Mouse (Mus musculus): ENCODE results near the gene Nol12.

The Nol12 gene

DNA sequence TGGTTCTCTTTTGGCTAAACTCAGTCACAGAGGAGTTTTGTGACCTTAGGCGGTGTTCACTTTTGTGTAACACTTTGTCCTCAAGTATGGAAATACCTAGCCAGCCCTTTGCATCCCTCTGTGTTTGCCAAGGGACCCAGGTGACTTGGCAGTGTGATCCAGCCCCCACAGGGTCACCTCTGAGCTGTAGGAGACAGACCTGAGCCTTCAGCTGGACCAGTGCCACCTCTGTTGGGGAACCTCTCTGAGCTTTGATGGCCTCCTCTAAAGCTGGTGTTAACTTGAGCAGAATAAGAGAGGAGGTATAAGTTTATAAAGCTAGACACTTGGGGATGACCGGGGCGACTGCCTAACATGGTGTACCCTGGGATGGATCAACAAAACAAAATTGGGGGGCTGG, 14.2 kb downstream of the Nol12 start:
- no peak for DNase-seq

DNA sequence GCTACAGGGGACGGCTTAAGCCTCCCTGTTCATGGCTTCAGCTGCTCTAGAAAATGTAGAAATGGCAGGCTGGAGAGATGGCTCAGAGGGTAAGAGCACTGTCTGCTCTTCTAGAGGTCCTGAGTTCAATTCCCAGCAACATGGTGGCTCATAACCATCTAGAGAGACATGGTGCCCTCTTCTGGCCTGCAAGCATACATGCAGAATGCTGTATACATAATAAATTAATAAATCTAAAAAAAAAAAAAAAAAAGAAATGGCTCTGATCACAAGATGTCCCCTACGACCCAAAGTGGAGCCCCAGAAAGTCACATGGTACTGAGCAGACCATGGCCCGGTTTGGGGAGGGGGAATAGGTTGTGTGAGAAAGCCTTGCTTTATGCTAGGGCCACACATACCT, 20.9 kb downstream of the Nol12 start:
- no peak for DNase-seq

DNA sequence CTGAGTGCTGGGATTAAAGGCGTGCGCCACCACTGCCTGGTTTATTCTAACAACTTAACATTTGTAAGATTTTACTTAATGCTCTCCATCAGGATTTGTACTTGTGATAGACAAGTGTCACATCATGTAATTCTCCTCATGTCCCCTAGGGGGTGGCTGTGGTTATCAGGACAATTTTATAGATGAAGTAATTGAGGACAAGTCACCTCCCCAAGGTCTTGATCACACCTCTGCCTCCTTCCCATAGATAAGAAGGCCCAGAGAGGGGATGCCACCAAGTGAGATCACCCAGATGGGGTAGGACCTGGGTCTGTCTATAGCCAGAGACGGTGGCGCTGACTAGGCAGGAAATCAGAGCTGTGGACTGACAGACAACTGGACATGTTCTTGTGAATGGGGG, 21.6 kb downstream of the Nol12 start:
- peak in 1 of 2 experiments; percentile 49 for DNase-seq

DNA sequence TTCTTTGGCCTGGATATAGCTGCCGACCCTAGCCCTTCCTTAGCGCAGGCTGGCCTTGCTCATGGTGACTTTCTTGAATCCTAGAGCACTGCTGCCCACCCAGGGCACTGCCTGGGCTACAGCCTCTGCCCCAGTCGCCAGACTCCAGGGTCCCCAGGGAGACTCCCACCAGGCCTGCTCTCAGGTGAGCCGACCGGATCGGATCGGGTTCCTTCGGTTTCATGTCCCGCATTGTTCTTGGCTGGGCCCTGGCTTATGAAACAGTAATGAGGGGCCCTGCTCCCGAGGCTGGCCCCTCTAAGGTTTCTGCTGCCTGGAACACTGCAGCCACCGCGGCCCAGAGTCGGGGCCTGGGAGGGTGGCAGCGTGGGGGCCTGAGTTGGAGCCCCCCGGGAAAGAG, 22.3 kb downstream of the Nol12 start:
- no peak for DNase-seq

DNA sequence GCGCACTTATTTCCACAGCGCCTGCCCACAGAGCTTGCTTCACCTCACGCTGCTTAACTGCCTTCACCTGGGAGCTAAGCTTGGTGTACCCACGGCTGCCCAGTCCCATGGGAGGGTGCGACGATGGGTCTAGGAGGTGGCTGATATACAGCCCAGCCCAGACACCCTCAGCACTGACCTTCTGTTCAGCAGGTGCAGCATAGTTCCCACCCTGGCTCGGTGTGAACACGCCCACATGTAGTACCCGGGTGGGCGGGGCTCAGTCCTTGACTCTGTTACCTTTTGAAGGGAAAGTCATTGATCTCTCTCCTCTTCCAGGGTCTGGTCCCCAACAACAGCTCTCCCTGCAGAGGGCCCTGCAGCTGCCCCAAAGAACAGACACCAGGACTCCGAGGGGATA, 24.8 kb downstream of the Nol12 start:
- DNase-seq = no peak

DNA sequence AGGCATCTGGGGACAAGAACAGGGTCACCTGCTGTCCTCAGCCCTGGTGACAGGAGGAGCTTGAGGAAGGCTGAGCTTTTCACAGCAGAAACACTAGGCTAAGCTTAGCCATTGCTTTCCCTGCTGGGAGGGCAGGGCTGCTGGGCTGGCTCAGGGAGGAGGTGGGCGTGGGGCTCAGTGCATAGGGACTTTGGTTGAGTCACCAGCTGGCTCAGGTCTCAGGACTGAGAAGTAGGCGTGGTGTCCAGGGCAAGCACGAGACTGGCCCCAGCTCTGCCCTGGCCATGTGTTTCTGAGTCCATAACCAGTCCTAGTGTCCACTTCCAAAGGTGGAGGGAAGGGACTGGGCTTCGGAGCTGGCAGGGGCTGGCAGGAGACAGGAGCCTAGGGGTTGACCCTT, 25.4 kb downstream of the Nol12 start:
- DNase-seq = no peak

DNA sequence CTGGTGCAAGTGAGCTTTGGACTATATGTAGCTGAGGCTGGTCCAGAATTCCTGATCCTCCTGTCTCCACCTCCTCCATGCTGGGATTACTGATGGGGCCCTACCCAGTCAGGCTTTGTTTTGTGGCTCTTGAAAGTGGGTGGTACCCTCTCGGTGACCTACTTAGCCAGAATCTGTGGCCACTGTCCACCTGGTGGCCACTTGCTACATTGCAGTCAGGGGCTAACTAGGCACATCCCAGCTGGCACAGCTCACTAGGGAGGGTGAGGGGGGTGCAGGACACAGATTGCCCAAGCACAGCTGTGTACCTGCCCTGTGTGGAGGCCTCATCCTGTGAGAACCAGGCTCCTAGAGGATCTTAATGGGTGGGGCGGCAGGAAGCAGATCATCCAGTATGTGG, 28.2 kb downstream of the Nol12 start:
- peak; percentile 84 to 87 for DNase-seq

DNA sequence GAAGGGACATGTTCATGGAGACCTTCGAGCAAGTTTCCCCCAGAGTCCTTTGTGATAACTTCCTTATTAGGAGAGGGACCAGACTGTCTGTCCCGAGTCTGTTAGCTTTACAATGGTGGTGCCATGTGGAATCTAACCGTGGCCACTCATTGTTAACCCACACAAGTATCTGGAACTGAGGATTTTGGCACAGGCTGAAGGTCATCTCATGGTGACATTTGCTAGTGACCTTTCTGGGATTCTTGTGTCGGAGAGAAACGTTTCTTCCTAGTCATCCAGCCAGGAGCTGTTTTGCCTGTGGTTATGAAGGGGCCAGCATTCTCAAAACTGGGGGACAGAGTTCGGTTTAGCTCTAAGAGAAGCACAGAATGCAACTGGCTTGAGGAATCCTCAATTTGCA, 36.9 kb downstream of the Nol12 start:
- no peak for DNase-seq

DNA sequence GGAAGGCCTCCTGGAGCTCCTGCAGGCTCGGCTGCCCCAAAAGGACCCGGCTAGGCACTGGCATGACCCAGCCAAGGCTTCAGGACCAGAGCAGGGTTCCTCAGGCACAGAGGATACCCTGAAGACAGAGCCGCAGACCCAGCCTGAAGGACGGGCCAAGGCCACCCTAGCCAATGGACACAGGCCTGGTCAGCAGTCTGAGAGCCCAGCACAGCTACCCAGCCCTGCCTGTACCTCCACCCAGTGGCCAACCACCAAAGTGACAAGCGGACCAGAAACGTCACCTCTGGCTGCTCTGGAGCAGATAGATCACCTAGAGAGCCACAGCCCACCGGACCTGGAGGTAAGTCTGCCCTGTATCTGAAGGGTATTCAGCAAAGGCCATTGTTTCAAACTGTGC, 39.2 kb downstream of the Nol12 start:
- peak in 1 of 2 experiments; percentile 33 for DNase-seq

DNA sequence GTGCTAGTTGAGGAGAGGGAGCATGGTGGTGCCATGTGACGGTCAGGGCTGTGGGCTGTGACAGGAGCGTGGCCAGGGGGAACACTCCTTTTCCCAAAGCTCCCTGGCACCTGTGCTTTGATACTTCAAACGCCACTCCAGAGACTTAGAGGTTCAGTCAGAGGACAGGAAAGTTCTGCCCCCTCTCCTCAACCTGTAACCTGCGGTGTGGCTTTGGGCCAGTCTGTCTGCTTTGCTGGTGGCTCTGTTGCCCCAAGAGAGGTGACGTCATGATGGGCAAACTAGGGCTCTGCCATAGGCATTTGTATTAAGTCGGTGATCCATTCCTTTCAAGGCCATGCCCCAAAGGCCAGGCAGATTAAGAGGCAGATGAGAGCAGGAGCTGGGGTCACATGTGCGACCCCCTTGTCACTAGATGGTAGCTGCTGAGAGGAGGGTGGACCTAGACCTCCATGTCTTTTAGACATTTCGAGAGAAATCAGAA, 43.0 kb downstream of the Nol12 start:
- DNase-seq = no peak

DNA sequence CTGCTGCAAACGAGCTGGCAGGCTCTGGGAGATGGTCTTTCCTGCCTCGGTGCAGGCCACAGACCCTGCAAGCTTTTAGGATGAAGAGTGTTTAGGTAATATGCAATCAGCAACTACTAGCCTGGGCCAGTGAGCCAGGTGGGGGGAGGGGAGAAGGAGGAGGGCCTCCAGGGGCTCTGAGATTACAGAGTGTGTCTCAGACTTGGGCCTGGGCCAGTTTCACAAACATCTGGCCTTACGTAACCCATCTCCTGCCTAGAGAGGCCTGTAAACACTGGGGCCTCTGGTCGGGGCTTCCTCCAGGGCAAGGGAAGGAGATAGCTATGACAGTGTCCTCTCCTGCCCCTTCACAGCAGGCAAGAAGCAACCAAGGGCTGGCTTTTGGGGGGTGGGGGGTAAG, 44.1 kb downstream of the Nol12 start:
- no peak for DNase-seq

DNA sequence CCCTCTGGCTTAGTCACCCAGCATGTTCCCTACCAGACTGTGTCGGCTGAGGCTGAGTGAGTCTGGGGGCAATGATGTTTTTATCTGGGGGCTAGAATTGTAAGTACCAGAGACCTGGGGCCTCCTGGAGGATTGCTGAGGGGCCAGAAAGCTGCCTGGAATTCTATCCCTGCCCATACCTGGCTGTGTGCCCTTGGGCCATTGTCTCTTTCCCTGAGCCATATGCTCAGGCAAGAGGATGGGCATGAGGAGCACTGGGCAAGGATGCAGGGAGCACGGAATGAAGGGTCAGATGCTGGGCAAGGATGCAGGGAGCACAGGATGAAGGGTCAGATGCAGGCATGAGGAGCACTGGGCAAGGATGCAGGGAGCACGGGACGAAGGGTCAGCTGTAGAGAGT, 45.4 kb downstream of the Nol12 start:
- DNase-seq = peak; percentile 54 to 69

DNA sequence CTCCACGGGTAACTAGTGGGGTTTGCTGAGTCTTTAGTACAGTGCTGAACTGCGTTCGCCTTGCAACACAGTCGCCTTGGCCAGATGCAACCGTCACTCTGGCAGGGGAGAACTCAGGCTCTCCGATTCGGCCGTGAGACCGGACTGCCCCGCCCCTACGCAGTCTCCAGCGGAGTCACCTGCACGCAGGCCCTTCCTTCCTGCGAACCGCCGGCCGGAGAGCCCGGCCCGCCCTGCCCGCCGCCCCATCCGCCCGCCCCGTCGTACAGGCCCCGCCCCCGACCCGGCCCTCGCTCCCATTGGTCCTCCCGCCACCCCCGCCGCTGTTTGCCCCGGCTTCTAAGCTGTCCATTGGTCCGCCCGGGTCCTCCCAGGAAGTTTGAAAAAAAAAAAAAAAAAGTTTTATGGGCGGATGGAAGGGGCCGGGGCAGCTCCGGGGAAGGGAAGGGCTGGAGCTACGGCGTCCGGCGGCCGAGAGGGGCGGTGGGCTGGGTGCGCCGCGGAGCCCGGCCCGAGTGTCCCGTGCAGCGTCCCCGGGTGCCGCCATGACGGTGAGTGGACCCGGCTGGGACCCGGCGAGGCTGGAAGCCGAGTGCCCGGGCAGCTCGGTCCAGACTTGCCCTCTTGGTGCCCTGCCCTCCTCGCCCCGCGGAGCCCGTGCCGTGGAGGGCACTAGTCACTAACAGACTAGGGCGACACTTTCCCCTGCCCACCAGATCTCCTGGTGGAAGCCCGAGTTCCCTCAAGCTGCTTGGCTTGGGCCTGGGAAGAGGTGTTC, 48.1 kb downstream of the Nol12 start:
- peak; percentile 69 to 82 for DNase-seq

DNA sequence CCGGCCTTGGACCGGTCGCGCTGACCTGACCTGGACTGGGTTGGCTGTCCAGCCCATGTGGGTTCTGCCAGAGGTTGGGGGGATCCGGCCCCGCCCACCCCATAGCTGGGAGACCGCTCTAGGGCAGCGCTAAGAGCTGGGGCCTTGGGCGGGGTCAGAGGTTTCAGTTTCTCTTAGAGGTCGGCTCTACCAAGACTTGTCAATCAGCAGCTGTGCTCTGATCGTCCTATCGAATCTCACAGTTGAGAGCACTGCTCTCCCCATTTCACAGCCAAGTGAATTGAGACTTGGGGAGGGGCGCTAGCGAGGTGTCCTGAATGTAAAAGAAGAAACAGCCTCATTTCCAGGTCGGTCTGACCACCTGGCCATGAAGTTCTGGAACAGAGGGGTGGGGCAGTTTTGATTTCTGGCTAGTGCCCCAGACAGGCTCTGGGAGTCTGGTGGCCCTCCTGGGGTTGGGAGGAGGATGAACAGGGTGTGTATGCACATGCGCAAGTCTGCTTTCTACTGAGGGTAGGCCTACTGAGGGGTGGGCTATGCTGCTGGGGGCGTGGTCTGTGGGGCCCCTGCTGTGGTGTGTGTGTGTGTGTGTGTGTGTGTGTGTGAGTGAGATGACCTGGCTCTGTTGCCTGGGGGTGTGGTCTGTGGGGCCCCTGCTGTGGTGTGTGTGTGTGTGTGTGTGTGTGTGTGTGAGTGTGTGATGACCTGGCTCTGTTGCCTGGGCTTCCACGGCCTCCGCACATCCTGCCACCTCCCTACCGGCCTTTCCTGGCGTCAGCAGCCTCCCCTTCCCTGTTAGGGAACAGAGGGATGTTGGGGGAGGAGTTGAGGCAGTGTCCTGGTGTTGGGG, 48.9 kb downstream of the Nol12 start:
- DNase-seq = no peak

DNA sequence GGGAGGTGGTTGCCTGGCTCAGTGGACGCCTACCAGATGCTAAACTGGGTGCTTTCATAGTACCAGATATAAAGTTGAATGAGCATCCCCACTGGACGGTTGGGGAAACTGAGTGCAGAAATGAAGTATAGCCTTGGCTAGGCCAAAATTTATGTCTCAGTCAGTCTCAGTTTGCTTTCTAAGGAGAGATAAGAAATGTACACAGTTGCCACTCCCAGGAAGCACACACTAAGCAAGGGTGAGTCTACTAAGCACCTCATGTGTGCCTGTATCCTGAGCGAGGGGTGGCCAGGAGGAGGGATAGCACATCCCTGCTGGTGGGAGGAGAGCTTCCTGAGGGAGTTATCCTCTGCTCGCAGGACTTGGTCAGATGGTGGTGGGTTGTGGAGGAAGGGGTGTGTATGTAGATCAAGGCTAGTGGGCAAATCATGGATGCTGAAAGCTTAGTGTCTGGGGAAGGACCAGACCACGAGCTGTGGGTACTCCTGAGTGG, 49.6 kb downstream of the Nol12 start:
- DNase-seq = no peak

DNA sequence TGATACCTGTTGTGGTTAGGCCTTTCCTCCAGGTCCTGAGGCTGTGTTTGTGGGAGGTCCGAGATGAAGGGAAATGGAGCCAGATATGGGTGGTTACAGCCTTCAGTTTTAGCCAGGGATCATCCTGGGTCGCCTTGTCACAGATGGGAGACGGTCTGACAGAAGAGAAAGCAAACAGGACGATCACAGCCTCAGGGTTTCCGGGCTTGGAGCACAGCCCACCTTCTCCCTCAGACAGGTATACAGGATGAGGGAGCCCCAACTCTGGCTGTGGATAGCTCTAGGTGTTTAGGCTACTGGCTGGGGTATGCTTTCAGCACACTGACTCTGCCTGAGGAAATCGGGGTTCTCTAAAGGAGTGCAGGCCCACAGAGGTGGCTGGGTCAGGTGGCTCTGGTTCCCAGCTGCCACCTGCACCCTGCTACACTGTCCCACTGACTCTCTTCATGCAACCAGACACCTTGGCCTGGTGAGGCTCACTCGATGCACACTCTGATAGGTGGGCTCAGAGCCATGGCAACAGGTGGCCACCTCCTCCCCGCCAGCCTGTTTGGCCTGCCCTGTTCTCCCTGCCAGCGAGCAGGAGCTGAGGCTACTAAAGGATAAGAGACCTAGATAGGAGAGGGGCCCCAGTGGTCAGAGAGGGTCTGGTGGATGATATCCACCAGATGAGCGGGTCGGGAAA, 51.9 kb downstream of the Nol12 start:
- DNase-seq = peak; percentile 72 to 81

DNA sequence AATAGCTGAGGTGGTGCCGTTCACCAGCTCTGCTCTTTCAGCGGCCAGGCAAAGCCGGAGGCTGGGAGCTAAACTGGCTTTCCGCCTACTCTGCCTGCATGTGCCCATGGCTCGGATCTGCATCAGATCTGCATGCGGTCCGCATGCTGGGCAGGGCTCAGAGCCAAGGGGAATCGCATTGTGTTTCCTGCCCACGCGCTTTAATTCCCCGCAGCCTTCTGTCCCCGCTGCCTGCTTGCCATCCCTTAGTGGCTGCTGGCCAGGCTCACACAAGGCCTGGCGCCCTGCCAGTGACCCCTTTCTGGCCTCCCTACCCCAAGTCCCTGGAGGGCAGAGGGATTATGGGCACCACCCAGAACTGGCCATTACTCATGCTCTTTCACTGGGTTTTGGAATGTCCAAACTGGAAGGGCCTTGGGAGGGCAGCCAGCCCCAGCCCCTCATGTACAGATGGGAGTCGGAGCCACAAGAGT, 53.8 kb downstream of the Nol12 start:
- DNase-seq = peak; percentile 99

DNA sequence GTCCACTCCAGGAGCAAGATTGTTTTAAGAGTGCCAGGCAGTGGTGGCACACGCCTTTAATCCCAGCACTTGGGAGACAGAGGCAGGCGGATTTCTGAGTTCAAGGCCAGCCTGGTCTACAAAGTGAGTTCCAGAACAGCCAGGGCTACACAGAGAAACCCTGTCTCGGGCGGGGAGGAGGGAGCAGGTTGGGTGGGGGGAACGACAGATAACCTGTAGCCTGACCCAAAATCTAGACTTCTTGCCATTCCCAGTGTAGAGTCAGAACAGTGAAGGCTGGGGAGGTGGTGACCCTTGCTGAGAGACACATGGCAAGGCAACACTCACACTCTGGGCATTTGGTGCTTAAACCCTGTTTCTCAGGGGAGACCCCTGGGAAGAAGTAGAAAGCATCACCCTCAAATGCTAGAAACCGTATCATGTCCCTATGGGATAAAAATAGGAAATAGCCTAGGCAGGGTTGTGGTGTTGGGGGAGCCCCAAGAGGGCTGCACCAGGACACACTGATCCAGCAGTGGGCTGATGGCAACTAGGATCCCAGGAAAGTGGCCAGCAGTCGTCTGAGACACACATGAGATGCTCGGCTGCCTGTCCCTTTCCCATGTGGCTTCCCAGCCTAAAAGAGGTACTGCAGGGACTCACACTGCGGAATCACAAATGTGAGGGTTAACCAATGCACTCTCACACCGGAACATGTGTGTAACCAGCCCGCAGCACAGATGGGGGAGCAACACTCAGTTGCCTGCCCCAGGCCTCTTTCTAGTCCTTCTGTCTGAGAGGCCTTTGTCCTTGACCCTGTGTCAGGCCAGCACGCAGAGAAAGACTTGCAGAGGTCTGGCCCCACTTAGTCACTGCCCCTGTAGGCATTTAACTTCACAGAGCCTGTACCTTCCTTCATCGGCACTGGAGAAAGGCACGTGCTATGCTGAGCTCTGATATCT, 54.7 kb downstream of the Nol12 start:
- no peak for DNase-seq

DNA sequence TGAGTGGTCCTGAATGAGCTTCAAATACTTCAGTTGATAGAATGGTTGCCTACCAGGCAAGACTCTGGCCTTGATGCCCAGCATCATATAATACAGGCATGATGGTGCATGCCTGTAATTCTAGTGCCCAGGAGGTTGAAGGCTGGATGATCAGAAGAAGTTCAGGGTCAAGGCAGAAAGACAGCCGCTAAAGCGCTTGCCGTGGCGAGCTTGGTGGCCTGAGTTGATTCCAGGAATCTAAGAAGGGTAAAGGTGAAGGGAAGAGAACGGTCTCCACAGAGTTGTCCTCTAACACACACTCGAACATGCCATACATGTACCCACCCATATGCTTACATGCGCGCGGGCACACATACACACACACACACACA, 55.3 kb downstream of the Nol12 start:
- DNase-seq = no peak

DNA sequence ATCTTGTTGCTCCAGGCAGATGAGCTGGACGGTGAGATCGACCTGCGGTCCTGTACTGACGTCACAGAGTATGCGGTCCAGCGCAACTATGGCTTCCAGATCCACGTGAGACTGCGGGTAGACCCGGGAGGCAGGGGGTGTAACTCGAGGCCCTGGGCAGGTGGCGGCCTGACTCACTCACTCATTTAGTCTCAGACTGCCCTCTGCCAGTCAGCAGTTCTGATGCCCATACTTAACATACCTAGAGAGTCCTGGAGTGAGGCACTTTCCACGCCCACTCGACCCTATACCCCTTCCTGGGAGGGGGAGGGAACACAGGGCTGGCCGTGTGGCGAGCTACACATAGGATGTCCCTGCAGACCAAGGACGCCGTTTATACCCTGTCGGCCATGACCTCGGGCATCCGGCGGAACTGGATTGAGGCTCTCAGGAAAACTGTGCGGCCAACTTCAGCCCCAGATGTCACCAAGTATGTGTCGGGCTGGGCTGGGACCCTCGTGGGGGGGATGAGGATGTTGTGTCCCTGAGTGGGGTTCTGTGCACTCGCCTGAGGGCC, 56.3 kb downstream of the Nol12 start:
- DNase-seq = no peak

DNA sequence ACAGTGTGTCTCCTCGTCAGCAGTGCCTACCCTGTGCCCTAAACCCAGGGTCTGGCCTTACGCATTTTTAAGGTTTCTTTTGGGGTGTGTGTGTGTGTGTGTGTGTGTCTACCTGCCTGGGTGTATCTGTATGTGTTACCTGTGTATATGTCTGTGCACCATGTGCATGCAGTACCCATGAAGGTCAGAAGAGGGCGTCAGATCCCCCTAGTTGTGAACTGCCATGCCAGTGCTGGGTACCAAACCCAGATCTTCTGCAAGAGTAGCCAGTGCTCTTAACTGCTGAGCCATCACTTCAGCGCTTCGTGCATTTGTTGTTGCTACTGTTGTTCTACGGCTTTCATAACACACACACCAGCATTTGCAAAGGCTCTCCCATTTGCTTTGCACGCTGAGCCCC, 57.5 kb downstream of the Nol12 start:
- DNase-seq = no peak

DNA sequence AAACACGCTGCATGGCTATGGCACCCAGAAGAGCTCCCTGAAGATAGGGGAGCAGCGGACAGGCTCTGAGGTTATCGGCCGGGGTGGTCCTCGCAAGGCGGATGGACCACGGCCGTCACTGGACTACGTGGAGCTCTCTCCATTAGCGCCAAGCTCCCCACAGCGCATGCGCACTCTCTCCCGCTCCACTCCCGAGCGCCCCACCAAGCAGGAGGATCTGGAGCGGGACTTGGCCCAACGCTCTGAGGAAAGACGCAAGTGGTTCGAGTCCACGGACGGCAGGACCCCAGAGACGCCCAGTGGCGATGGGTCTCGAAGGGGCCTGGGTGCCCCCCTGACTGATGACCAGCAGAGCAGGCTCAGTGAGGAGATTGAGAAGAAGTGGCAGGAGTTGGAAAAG, 58.2 kb downstream of the Nol12 start:
- no peak for DNase-seq
